Mouse (Mus musculus): ENCODE measurements around the gene Mgst1.

DNA sequence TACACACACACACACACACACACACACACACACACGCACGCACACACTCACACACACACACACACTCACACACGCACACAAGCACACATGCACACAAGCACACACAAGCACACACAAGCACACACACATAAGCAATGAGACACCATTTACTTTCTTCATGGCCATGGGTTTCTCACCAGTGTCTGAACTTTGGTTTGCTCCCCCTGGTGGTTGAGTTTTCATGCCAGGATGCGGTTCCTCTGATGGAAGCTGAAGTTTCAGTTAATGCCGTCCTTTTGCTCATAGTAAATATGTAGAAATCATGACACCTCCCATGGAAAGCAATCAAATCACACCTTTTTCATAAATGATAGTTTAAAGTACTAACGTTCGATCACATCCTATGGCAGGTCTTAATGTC, 23.8 kb downstream of the Mgst1 start:
- no peak for TF ChIP-seq CTCF (IDR thresholded peaks at IDR 0.05; ENCODE audit: control insufficient read depth, insufficient read depth, insufficient read length)
- no peak for TF ChIP-seq USF1 (IDR thresholded peaks at IDR 0.05; ENCODE audit: low read depth)

All from C2C12 (cell line).